Mouse (Mus musculus): ENCODE data around the gene Gdap1l1. TPM values are rescaled to one million over a fixed set of nuclear protein-coding genes. Genes with fewer than 3 reads are reported as not detected.
"Not testable (repeated sequence)": the region's sequence is repeated elsewhere in the genome, so short reads cannot be mapped to it uniquely, and the experiment has no call there.

Gene Gdap1l1
- polyA plus RNA-seq, 1 experiment from 2014 or later, result 0.78 TPM

DNA sequence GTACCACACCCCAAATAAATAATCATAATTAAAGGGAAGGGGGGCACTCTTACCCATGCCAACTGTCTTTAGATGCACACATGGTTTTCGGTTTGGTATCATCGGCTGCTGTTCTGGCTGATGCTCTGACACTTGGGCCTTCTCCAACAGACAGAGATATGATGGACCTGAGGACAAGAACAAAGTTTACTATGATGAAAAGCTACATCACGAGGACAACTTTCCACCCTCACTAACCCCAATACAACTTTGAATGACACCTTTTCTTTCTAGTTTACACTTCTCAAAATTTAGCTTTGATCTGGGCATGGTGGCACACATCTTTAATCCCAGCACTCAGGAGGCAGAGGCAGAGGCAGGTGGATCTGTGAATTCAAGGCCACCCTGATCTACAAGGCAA, 26.9 kb upstream of the Gdap1l1 start:
- not testable (repeated sequence) for H3K4me3 ChIP-seq; ATAC-seq (ENCODE audit: low FRiP score, low read depth); H3K4me2 ChIP-seq (replicated peaks); H3K27ac ChIP-seq; H3K9ac ChIP-seq; H3K9me3 ChIP-seq; H3K4me1 ChIP-seq; H3K27me3 ChIP-seq
- H3K36me3 ChIP-seq, result peaks cover 73% of the 10 kb centered on the region
- WGBS, result 93% methylated on average over 3 of the region's 3 CpGs

DNA sequence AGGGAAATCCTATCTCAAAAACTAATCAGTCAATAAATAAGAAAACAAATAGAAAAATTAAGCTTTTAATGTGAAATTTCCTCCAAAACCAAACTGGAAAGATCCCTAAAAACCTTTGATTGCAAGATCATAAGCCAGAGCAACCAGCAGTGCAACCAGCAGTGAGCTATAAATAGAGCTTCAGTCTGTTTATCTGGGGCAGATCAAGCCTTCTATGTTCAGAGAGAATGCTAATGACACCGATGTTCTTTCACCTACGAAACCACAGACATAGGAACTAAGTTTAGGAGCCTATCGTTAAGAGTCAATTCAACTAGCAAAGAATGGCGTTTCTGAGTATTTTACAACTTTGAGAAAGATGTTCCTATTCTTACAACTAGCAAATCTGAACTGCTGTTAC, 26.4 kb upstream of the Gdap1l1 start:
- H3K36me3 ChIP-seq, result peaks cover 72% of the 10 kb centered on the region

DNA sequence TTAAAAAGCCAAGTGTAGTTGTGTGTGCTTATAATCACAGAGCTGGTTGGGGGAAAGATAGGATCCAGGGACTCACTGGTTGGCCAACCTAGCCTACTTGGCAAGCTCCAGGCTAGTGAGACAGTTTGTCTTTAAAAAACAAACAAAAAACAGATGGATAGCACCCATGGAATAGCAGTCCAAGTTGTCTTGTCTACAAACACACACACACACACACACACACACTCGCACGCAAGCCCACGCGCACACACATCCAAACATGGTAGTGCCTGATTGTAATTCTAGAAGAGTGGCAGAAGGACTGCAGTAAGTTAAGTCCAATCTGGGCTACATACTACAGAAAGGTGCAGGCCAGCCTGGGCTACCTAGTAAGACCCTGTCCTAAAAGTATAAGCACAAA, 25.9 kb upstream of the Gdap1l1 start:
- H3K36me3 ChIP-seq, result peaks cover 66% of the 10 kb centered on the region
- H3K4me1 ChIP-seq, result peaks cover 1% of the 10 kb centered on the region
- 93% methylated on average over 4 of the region's 4 CpGs for WGBS
- H3K27me3 ChIP-seq, result no peaks in the 10 kb centered on the region
- H3K9me3 ChIP-seq, result no peaks in the 10 kb centered on the region
- no peak for ATAC-seq (ENCODE audit: low FRiP score, low read depth)
- H3K4me2 ChIP-seq (replicated peaks), result no peak overlapping the region
- no peak overlapping the region for H3K27ac ChIP-seq
- no peak overlapping the region for H3K4me3 ChIP-seq
- H3K9ac ChIP-seq, result no peak overlapping the region

More for the DNA sequence above, 26.4 kb upstream of the Gdap1l1 start:
- Histone ChIP-seq H3K4me3 (no peak overlapping the region), H3K27ac (no peak overlapping the region), H3K9me3 (no peaks in the 10 kb centered on the region), H3K9ac (no peak overlapping the region), H3K4me2 (replicated peaks) (no peak overlapping the region), H3K4me1 (no peaks in the 10 kb centered on the region), H3K27me3 (no peaks in the 10 kb centered on the region)
- 84% methylated on average over 4 of the region's 4 CpGs for WGBS
- no peak for ATAC-seq (ENCODE audit: low FRiP score, low read depth)

DNA sequence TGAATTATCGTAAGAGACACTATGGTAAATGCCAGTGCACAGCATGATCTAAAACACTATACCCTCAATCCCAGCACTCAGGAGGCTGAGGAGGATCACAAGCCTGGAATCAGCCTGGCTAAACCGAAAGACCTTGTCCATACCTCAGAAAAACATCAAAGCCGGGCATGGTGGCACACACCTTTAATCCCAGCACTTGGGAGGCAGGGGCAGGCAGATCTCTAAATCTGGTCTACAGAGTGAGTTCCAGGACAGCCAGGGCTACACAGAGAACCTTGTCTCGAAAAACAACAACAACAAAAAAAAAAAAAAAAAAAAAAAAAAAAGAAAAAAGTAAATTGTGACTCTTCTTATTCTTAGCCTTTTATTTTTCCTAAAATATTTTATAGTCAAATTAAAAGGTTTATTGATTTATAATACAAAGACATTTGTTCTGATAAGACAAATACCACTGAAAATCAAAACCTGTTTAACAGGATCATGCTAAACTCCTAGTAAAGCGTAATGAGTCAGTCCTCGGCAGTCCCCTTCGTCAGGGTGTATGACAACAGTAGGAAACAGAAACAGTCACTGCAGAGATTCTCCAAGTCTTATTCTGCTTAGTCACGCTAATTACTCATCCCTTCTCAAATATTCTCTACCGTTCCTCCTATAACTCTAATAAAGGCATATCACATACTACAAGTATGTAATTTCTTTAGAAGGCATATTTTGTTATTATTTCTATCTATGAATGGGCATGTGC, 25.3 kb upstream of the Gdap1l1 start:
- ATAC-seq (ENCODE audit: low FRiP score, low read depth), result no peak
- H3K4me2 ChIP-seq (replicated peaks), result no peak overlapping the region
- peaks cover 62% of the 10 kb centered on the region for H3K36me3 ChIP-seq
- WGBS, result 91% methylated on average over 9 of the region's 9 CpGs
- no peaks in the 10 kb centered on the region for H3K9me3 ChIP-seq
- no peak overlapping the region for H3K27ac ChIP-seq
- H3K27me3 ChIP-seq, result no peaks in the 10 kb centered on the region
- peaks cover 7% of the 10 kb centered on the region for H3K4me1 ChIP-seq
- H3K9ac ChIP-seq, result no peak overlapping the region
- H3K4me3 ChIP-seq, result no peak overlapping the region

DNA sequence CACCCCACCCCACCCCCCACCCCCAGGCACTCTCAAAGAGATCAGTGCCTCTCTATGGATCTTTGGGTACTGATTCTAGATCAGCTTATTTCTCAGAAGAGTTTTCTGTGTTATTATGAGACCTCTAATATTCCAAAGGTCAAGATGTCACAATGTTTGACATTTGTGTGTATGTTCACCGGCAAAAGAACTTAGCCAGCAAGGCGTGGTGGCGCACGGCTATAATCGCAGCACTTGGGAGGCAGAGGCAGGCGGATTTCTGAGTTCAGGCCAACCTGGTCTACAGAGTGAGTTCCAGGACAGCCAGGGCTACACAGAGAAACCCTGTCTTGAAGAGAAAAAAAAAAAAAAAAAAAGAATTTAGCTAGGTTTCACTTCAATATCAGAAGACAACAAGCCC, 21.2 kb upstream of the Gdap1l1 start:
- H3K9ac ChIP-seq, result no peak overlapping the region
- peaks cover 23% of the 10 kb centered on the region for H3K36me3 ChIP-seq
- no peak overlapping the region for H3K27ac ChIP-seq
- H3K9me3 ChIP-seq, result no peaks in the 10 kb centered on the region
- peaks cover 24% of the 10 kb centered on the region for H3K4me1 ChIP-seq
- H3K27me3 ChIP-seq, result no peaks in the 10 kb centered on the region
- no peak overlapping the region for H3K4me2 ChIP-seq (replicated peaks)
- no peak for ATAC-seq (ENCODE audit: low FRiP score, low read depth)
- H3K4me3 ChIP-seq, result no peak overlapping the region
- WGBS, result 94% methylated on average over 6 of the region's 6 CpGs

DNA sequence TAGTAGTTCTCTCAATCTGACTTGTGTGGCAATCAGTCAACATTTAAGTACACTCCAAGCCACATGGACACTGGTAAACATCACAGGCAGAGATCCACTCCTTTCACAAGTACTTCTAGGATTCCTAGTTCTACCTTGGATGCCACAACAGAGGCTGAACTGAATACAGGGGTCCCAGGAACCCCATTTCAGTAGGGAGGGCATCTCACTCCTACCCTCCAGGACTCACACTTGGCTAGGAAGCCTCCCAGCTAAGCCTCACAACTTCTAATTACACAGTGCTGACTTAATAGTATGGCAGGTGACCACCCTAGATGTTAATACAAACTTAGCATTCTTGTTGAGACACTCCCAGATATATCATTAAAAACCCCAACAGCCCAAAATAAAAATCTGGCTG, 20.4 kb upstream of the Gdap1l1 start:
- H3K9ac ChIP-seq, result peak overlapping the region; percentile 96
- H3K36me3 ChIP-seq, result peaks cover 19% of the 10 kb centered on the region
- H3K27me3 ChIP-seq, result no peaks in the 10 kb centered on the region
- peak overlapping the region; percentile 100 for H3K4me3 ChIP-seq
- H3K4me1 ChIP-seq, result peaks cover 24% of the 10 kb centered on the region
- H3K27ac ChIP-seq, result no peak overlapping the region
- H3K9me3 ChIP-seq, result no peaks in the 10 kb centered on the region
- no peak for ATAC-seq (ENCODE audit: low FRiP score, low read depth)
- H3K4me2 ChIP-seq (replicated peaks), result peak overlapping the region; percentile 86

DNA sequence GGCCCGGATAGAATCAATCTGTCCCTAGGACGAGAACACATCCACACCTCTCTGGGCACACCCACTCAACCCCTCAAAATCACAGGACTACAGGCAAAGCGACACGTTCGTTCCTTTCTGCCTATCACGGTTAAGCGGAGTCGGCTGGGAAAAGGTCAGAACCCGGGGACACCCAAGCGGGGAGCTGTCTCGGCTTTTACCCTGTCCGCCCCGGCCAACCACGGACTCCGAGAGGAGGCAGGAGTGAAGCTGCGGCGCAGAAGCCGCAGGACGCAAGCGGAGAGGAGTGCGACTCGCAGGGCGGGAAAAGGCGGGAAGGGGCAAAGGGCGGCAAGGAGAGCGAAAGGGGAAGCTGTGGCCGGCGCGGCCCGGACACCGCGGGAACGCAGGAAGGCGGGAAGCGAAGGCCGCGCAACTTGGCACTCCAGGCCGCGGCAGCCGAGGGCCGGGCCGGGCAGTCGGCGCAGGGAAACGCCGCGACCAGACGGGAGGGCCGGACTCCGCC, 19.4 kb upstream of the Gdap1l1 start:
- H3K4me1 ChIP-seq, result peaks cover 24% of the 10 kb centered on the region
- H3K27ac ChIP-seq, result peak overlapping the region; percentile 67
- H3K36me3 ChIP-seq, result peaks cover 13% of the 10 kb centered on the region
- H3K9me3 ChIP-seq, result no peaks in the 10 kb centered on the region
- peak overlapping the region; percentile 86 for H3K4me2 ChIP-seq (replicated peaks)
- H3K4me3 ChIP-seq, result peak overlapping the region; percentile 100
- H3K9ac ChIP-seq, result peak overlapping the region; percentile 96
- H3K27me3 ChIP-seq, result no peaks in the 10 kb centered on the region
- ATAC-seq (ENCODE audit: low FRiP score, low read depth), result no peak; the same call in 1 of the 2 replicates
- WGBS, result under 1% methylated on average over 50 of the region's 50 CpGs

DNA sequence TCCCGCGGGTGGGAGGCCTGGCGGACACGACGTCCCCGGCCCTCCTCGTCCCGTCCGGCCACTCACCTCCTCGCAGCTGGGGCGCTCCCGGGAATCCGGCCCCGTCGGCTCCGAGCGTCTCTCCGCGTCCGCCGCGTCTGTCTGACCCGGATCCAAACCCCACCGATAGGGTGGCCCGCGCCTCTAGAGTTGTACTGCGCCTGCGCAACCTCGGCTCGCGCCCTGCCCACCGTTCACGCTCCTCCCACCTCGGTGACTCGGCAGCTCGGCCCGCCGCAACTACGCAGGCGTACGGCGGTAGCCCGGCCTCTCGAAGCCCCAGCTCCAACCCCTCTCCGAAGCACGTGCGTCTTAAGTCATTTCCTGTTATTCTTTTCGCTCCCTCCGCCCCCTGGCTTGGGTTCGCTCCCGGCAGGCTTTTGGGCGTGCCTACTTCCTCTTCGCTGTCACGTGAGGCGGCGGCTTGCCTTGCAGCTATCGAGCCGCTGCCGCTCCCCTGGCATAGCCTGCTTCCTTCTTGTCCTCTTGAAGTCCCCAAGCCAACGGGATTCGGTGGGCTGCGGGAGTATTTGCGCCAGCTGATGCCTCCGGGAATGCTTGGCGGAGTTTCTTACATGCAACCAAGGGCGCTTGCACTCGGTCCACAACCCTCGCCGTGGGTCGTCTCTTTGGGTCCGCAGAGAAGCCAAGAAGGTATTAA, 18.8 kb upstream of the Gdap1l1 start:
- ATAC-seq (ENCODE audit: low FRiP score, low read depth), result peak; percentile 100
- peaks cover 24% of the 10 kb centered on the region for H3K4me1 ChIP-seq
- H3K27ac ChIP-seq, result peak overlapping the region; percentile 67
- H3K9ac ChIP-seq, result peak overlapping the region; percentile 96
- under 1% methylated on average over 60 of the region's 71 CpGs for WGBS
- peak overlapping the region; percentile 86 for H3K4me2 ChIP-seq (replicated peaks)
- H3K4me3 ChIP-seq, result peak overlapping the region; percentile 100
- H3K27me3 ChIP-seq, result no peaks in the 10 kb centered on the region
- H3K36me3 ChIP-seq, result peaks cover 8% of the 10 kb centered on the region
- H3K9me3 ChIP-seq, result no peaks in the 10 kb centered on the region

DNA sequence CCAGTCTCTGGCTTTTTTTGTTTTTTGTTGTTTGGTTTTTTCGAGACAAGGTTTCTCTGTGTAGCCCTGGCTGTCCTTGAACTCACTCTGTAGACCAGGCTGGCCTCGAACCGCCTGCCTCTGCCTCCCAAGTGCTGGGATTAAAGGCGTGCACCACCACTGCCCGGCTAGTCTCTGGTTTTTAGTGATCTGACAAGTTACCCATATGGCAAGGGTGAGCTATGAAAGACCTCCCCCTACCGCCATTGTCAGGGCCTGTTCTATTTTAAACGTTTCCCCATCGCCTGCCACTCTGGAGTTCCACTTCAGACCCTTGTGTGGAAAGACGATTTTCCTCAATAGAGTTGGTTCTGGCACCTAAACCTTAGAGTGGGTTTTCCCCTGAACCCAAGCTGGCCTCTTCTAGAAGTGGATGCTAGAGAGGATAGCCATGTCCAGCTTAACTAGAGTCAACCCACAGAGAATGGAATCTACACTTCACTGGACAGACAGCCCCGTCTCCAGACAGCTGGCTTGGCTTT, 17.9 kb upstream of the Gdap1l1 start:
- Histone ChIP-seq H3K9me3 (no peaks in the 10 kb centered on the region), H3K4me2 (replicated peaks) (peak overlapping the region; percentile 78), H3K4me3 (peak overlapping the region; percentile 100), H3K4me1 (peaks cover 24% of the 10 kb centered on the region), H3K36me3 (0 out of 2 replicates have a peak, but pooled peaks cover under 1% of the 10 kb centered on the region), H3K27ac (no peak overlapping the region), H3K9ac (peak overlapping the region; percentile 73), H3K27me3 (no peaks in the 10 kb centered on the region)
- WGBS, result 39% methylated on average over 10 of the region's 10 CpGs
- no peak for ATAC-seq (ENCODE audit: low FRiP score, low read depth)

DNA sequence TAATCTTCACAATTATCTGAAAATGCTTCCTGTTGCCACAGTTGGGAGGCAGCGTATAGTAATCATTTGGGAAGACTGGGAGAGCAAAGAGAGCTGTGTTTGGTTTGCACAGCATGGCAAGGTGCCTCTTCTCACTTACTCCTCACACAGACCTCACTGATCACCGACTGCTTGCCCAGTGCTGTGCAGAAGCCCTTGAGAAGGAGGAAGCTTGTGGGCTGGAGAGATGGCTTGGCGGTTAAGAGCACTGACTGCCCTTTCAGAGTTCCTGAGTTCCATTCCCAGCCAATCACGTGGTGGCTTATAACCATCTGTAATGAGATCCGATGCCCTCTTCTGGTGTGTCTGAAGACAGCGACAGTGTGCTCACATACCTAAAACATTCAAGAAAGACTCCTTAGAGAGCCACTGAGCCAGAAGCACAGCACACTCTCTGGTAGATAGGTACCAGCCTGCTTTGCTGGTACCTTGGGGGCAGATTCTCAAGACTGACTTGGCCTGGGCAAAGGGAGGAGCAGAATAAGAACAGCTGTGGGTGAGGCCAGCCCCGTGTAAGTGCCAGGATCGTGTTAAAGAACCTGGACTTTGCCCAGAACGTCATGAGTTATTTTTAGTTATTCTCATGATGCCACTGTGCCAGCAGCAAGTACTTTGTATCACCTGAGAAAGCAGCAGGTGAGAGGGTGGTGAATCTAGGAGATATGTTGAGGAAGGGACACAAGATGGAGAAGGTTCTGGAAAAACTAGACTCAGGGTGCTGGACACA, 15.2 kb upstream of the Gdap1l1 start:
- H3K36me3 ChIP-seq, result no peaks in the 10 kb centered on the region
- H3K9ac ChIP-seq, result no peak overlapping the region
- H3K27me3 ChIP-seq, result no peaks in the 10 kb centered on the region
- WGBS, result 85% methylated on average over 9 of the region's 9 CpGs
- no peak overlapping the region for H3K27ac ChIP-seq
- ATAC-seq (ENCODE audit: low FRiP score, low read depth), result no peak
- no peak overlapping the region for H3K4me3 ChIP-seq
- H3K4me1 ChIP-seq, result peaks cover 16% of the 10 kb centered on the region
- no peak overlapping the region for H3K4me2 ChIP-seq (replicated peaks)
- H3K9me3 ChIP-seq, result no peaks in the 10 kb centered on the region

DNA sequence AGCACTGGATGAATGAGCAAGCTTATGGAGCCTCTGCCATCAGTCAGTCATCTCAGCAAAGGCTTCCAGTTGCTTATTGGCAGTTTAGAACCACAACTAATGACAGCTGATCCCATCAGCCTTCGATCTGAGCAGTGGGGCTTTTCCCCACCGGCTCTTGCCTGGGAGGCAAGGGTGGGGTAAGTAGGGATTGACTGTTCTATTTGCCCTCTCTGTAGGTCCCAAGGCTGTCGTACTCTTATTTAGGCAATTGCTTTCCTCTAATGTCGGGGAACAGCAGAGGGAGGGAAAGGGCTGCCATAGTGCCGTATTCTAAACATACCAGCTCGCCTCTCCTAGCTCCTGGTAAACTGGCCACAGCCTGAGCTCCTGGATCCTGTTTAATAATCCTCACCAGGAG, 13.7 kb upstream of the Gdap1l1 start, which contains the start of gene Oser1:
Gene Oser1 (minus strand): TSS at position 101 of the 400 bp plus-strand sequence.
- H3K27ac ChIP-seq, result no peak within 1 kb of the TSS
- no peak for ATAC-seq (ENCODE audit: low FRiP score, low read depth)
- peaks cover 12% of the 10 kb centered on the region for H3K4me1 ChIP-seq
- H3K4me3 ChIP-seq, result no peak within 1 kb of the TSS
- no peaks in the 10 kb centered on the region for H3K27me3 ChIP-seq
- H3K9me3 ChIP-seq, result no peaks in the 10 kb centered on the region
- H3K36me3 ChIP-seq, result no peaks in the 10 kb centered on the region
- no peak within 1 kb of the TSS for H3K9ac ChIP-seq
- WGBS, result 79% methylated on average over 6 of the region's 6 CpGs
- H3K4me2 ChIP-seq (replicated peaks), result no peak within 1 kb of the TSS
